Mouse (Mus musculus) forebrain, embryonic 16.5 days (tissue): ENCODE results near the gene Taf5. TPM values are rescaled to one million over a fixed set of nuclear protein-coding genes. Genes with fewer than 3 reads are reported as not detected.

Experiments used
- ATAC-seq: fragments of 200-750 bp; cut with Nextera tagmentation; 2 replicates; pipeline ENCODE4 v1.8.0; 2017; ENCODE audit warnings: mild to moderate bottlenecking, moderate library complexity
- H3K27ac ChIP-seq: fragments of 300-500 bp; sonication (generic); 2 replicates; pipeline ENCODE4 v1.5.1; 2014; ENCODE audit warnings: low read length, control low read depth
- H3K27me3 ChIP-seq: fragments of 300-500 bp; sonication (generic); replicated peaks from 2 replicates; pipeline ENCODE4 v1.6.1; 2014; ENCODE audit warnings: low read length; ENCODE audit not compliant: control insufficient read depth, insufficient read depth
- H3K36me3 ChIP-seq: fragments of 300-500 bp; sonication (generic); 2 replicates; pipeline ENCODE4 v1.6.1; 2014; ENCODE audit not compliant: control insufficient read depth, insufficient read depth
- H3K4me1 ChIP-seq: fragments of 300-500 bp; sonication (generic); replicated peaks from 2 replicates; pipeline ENCODE4 v1.6.1; 2014; ENCODE audit warnings: low read length; ENCODE audit not compliant: control insufficient read depth, insufficient read depth
- H3K4me2 ChIP-seq: fragments of 300-500 bp; sonication (generic); 2 replicates; pipeline ENCODE4 v1.6.1; 2014; ENCODE audit warnings: mild to moderate bottlenecking, low read length, control low read depth
- H3K4me3 ChIP-seq: fragments of 300-500 bp; sonication (generic); replicated peaks from 2 replicates; pipeline ENCODE4 v1.5.1; 2014; ENCODE audit warnings: mild to moderate bottlenecking, low read length, control low read depth
- H3K9ac ChIP-seq: fragments of 300-500 bp; sonication (generic); replicated peaks from 2 replicates; pipeline ENCODE4 v1.6.1; 2014; ENCODE audit warnings: low read depth, low read length, control low read depth
- H3K9me3 ChIP-seq: fragments of 300-500 bp; sonication (generic); 2 replicates; pipeline ENCODE4 v1.6.1; 2016; ENCODE audit warnings: low read length; ENCODE audit not compliant: control insufficient read depth
- WGBS: fragments of 180-500 bp; shearing (Covaris S2); extraction: QIAGEN DNeasy Blood & Tissue Kit; methylation state at CpG from one replicate; pipeline ENCODE4 v1.1.7; 2014; 5-methylcytosine and 5-hydroxymethylcytosine counted together
- polyA plus RNA-seq: library from polyadenylated mRNA; unstranded; fragments of >200 nt; fragmentation: Nextera tagmentation; extraction: Ambion mirVana; gene quantifications from 2 replicates; pipeline ENCODE4 v1.2.1, GENCODE M21; 2015

The Taf5 gene
- polyA plus RNA-seq, 1 experiment from 2014 or later, result 5.8 TPM

- H3K36me3 ChIP-seq, result peaks cover 7% of the 10 kb centered on the region
- peak within 1 kb of the TSS; percentile 78 for H3K4me3 ChIP-seq
- peak within 1 kb of the TSS; percentile 91 for H3K9ac ChIP-seq
- no peaks in the 10 kb centered on the region for H3K27me3 ChIP-seq
- no peaks in the 10 kb centered on the region for H3K9me3 ChIP-seq
- peaks cover 20% of the 10 kb centered on the region for H3K4me1 ChIP-seq
- peak within 1 kb of the TSS; percentile 64 for H3K27ac ChIP-seq
- WGBS, result under 1% methylated on average over 56 of the region's 56 CpGs
- peak; percentile 100 for ATAC-seq
- H3K4me2 ChIP-seq, result peak within 1 kb of the TSS; percentile 88
These were observed 23.1 kb downstream of the Taf5 start, which contains the start of the genes Usmg5 and Pdcd11 for GRCm38 (mm10) chr19:47090550-47091156. Usmg5 (minus strand) TSS chr19:47090647. Pdcd11 (plus strand) TSS chr19:47090768.

DNA sequence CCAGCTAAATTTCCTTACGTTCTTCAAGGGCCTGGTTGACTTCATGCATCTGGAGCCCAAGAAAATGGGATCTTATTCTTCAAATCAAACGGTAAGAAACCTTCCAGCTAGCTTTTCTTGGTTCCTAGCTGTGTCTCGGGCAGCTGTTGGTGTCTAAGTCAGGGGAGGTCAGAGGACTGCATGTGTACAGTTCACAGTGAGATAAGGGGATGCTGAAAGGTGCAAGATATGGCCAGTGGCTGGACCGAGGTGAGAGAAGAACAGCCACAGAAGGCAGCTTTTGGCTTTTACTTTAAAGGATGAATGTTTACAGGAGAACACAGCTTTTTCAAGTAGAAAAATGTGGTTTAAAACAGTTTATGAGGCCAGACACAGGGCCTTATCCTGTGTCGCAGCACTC is 33.5 kb downstream of the Taf5 start:
- Histone ChIP-seq H3K36me3 (peaks cover 55% of the 10 kb centered on the region), H3K4me2 (no peak overlapping the region), H3K27ac (no peak overlapping the region), H3K9ac (no peak overlapping the region), H3K27me3 (no peaks in the 10 kb centered on the region), H3K4me3 (no peak overlapping the region), H3K9me3 (no peaks in the 10 kb centered on the region), H3K4me1 (no peaks in the 10 kb centered on the region)
- no peak for ATAC-seq
- 91% methylated on average over 5 of the region's 5 CpGs for WGBS

DNA sequence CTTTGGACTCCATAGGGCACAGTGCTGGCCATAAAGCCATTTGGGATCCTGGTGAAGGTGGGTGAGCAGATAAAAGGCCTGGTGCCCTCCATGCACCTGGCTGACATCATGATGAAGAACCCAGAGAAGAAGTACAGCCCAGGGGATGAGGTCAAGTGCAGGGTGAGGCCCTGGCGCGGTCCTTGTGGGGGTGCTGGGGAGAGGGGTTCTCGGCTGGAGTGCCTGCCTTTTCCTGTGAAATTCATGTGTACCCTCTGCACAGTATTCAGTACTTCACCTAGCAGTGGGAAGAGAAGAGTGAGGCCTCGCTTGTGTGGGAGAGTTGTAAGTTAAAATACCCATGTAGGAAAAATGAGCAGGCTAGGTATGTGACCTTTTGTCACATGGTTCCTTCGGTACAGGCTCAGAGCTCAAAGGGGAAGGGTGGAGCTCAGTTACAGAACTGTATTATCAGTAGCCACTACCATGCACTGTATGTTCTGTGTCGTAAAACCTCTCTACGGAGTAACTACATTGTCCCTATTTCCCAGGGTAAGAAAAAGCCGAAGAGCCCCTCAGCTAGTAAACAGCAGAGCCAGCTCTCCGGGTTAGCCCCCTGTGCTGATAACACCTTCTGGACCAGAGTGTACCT is 37.2 kb downstream of the Taf5 start:
- no peak for ATAC-seq
- Histone ChIP-seq H3K4me1 (no peaks in the 10 kb centered on the region), H3K4me3 (no peak overlapping the region), H3K4me2 (no peak overlapping the region), H3K27ac (no peak overlapping the region), H3K9ac (no peak overlapping the region), H3K36me3 (peaks cover 60% of the 10 kb centered on the region), H3K9me3 (no peaks in the 10 kb centered on the region), H3K27me3 (no peaks in the 10 kb centered on the region)
- 94% methylated on average over 9 of the region's 9 CpGs for WGBS

DNA sequence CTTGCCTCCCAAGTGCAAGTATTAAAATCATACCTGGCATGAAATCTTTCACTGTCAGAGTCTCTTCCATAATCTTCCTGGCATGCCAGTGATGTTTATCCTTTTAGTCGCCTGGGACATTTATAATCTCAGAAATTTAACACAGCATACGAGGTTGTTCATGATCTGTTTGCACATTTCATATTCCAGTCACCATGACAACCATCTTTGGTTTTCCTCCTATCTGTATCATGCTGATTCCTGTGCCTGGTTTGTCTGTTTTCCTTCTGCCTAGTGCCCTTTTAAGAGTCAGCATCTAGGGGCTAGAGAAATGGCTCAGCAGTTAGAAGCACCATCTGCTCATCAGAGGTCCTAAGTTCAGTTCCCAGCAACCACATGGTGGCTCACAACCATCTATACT is 51.1 kb downstream of the Taf5 start:
- WGBS, result 80% methylated on average over 2 of the region's 2 CpGs
- Histone ChIP-seq H3K4me1 (no peaks in the 10 kb centered on the region), H3K9me3 (no peaks in the 10 kb centered on the region), H3K36me3 (peaks cover 22% of the 10 kb centered on the region), H3K27me3 (no peaks in the 10 kb centered on the region), H3K27ac (no peak overlapping the region), H3K4me2 (no peak overlapping the region), H3K9ac (no peak overlapping the region), H3K4me3 (no peak overlapping the region)
- ATAC-seq, result no peak

DNA sequence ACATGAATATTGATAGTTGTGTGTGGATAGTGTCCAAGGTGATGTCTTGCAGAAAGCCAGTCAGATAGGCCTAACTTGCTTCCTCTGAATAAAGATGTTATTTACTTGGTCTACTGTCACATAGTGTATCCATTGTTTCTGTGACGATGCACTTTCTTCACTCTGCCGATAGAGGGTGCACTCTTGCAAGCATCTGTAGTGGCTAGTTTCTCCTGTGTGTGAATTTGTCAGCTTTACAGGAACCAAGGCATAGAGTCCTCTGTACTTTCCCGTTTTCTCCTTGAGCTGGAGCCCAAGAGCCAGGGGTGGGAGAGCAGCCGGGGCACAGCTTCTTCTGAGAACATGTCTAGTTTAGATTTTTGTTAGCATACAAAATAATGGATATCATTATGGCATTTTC is 53.5 kb downstream of the Taf5 start:
- H3K36me3 ChIP-seq, result peaks cover 16% of the 10 kb centered on the region
- H3K4me1 ChIP-seq, result no peaks in the 10 kb centered on the region
- H3K4me3 ChIP-seq, result no peak overlapping the region
- no peak overlapping the region for H3K27ac ChIP-seq
- no peak overlapping the region for H3K4me2 ChIP-seq
- whole genome bisulfite sequencing, result 39% methylated on average over 4 of the region's 4 CpGs
- H3K27me3 ChIP-seq, result no peaks in the 10 kb centered on the region
- ATAC-seq, result no peak
- H3K9ac ChIP-seq, result no peak overlapping the region
- no peaks in the 10 kb centered on the region for H3K9me3 ChIP-seq

- no peak overlapping the region for H3K9ac ChIP-seq
- H3K36me3 ChIP-seq, result peaks cover 18% of the 10 kb centered on the region
- no peak overlapping the region for H3K4me2 ChIP-seq
- H3K4me3 ChIP-seq, result no peak overlapping the region
- no peak overlapping the region for H3K27ac ChIP-seq
- H3K9me3 ChIP-seq, result no peaks in the 10 kb centered on the region
- 25% methylated on average over 2 of the region's 2 CpGs for WGBS
- no peaks in the 10 kb centered on the region for H3K4me1 ChIP-seq
- ATAC-seq, result no peak
- no peaks in the 10 kb centered on the region for H3K27me3 ChIP-seq
These were observed 55.3 kb downstream of the Taf5 start for GRCm38 (mm10) chr19:47122802-47123201.

DNA sequence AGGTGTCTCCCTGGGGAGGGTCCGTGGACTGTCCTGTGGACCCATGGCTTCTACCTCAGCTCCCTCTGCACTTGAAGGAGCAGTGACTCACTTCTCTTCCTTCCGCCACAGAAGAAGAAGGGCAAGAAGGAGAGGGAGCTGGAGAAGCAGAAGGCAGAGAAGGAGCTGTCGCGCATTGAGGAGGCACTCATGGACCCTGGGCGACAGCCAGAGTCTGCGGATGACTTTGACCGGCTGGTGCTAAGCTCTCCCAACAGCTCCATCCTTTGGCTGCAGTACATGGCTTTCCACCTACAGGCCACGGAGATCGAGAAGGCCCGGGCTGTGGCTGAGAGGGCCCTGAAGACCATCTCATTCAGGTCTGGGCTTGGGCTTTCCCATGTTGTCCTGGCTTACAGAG is 60.6 kb downstream of the Taf5 start:
- 98% methylated on average over 10 of the region's 10 CpGs for WGBS
- H3K36me3 ChIP-seq, result peaks cover 41% of the 10 kb centered on the region

GRCm38 (mm10) chr19:47128835-47129234 is 61.3 kb downstream of the Taf5 start:
- Histone ChIP-seq H3K27me3 (no peaks in the 10 kb centered on the region), H3K4me1 (no peaks in the 10 kb centered on the region), H3K27ac (no peak overlapping the region), H3K36me3 (peaks cover 41% of the 10 kb centered on the region), H3K4me3 (no peak overlapping the region), H3K9ac (no peak overlapping the region), H3K9me3 (no peaks in the 10 kb centered on the region), H3K4me2 (no peak overlapping the region)
- ATAC-seq, result no peak
- 93% methylated on average over 11 of the region's 11 CpGs for WGBS

More for the DNA sequence above, 60.6 kb downstream of the Taf5 start:
- Histone ChIP-seq H3K9me3 (no peaks in the 10 kb centered on the region), H3K27me3 (no peaks in the 10 kb centered on the region), H3K27ac (no peak overlapping the region), H3K4me3 (no peak overlapping the region), H3K4me1 (no peaks in the 10 kb centered on the region), H3K4me2 (no peak overlapping the region), H3K9ac (no peak overlapping the region)
- ATAC-seq, result no peak

- Histone ChIP-seq H3K4me1 (no peaks in the 10 kb centered on the region), H3K36me3 (peaks cover 36% of the 10 kb centered on the region), H3K4me2 (no peak overlapping the region), H3K4me3 (no peak overlapping the region), H3K27me3 (no peaks in the 10 kb centered on the region), H3K27ac (no peak overlapping the region), H3K9me3 (no peaks in the 10 kb centered on the region), H3K9ac (no peak overlapping the region)
- no peak for ATAC-seq
- WGBS, result 95% methylated on average over 15 of the region's 15 CpGs
These were observed 63.1 kb downstream of the Taf5 start for GRCm38 (mm10) chr19:47130551-47131125.
